Mouse (Mus musculus) limb, embryonic 11.5 days (tissue): ENCODE results near the gene Abhd2. TPM values are rescaled to one million over a fixed set of nuclear protein-coding genes. Genes with fewer than 3 reads are reported as not detected.
A peak's percentile ranks its signal among the peaks of the same experiment; 100 is the strongest.

Experiments
- ATAC-seq: fragments of 200-750 bp; cut with Nextera tagmentation; 2 replicates; pipeline ENCODE4 v1.8.0; 2017; ENCODE audit warnings: low read depth; ENCODE audit not compliant: insufficient number of reproducible peaks, low FRiP score, low TSS enrichment
- DNase-seq: peaks from one replicate; pipeline ENCODE4 v3.0.0-alpha.2; 2015; ENCODE audit warnings: low spot score
- H3K27ac ChIP-seq: fragments of 300-500 bp; sonication (generic); replicated peaks from 2 replicates; pipeline ENCODE4 v1.5.1; 2014; ENCODE audit warnings: low read depth, mild to moderate bottlenecking, low read length
- H3K27me3 ChIP-seq: fragments of 300-500 bp; sonication (generic); 2 replicates; pipeline ENCODE4 v1.6.1; 2014; ENCODE audit warnings: mild to moderate bottlenecking, low read length, mixed read lengths; ENCODE audit not compliant: control insufficient read depth, insufficient read depth
- H3K36me3 ChIP-seq: fragments of 300-500 bp; sonication (generic); 2 replicates; pipeline ENCODE4 v1.6.1; 2014; ENCODE audit warnings: mild to moderate bottlenecking, low read length, moderate library complexity, mixed read lengths; ENCODE audit not compliant: control insufficient read depth, insufficient read depth
- H3K4me1 ChIP-seq: fragments of 300-500 bp; sonication (generic); 2 replicates; pipeline ENCODE4 v1.6.1; 2014; ENCODE audit warnings: low read length, mixed read lengths; ENCODE audit not compliant: control insufficient read depth, insufficient read depth
- H3K4me2 ChIP-seq: fragments of 300-500 bp; sonication (generic); 2 replicates; pipeline ENCODE4 v1.6.1; 2014; ENCODE audit warnings: low read depth, mild to moderate bottlenecking, moderate library complexity; ENCODE audit not compliant: severe bottlenecking
- H3K4me3 ChIP-seq: fragments of 300-500 bp; sonication (generic); 2 replicates; pipeline ENCODE4 v1.5.1; 2014; ENCODE audit warnings: low read depth, low read length
- H3K9ac ChIP-seq: fragments of 300-500 bp; sonication (generic); 2 replicates; pipeline ENCODE4 v1.6.1; 2014; ENCODE audit warnings: mild to moderate bottlenecking, low read length
- H3K9me3 ChIP-seq: fragments of 300-500 bp; sonication (generic); 2 replicates; pipeline ENCODE4 v1.6.1; 2016; ENCODE audit warnings: low read length; ENCODE audit not compliant: control insufficient read depth
- WGBS: fragments of 180-500 bp; shearing (Covaris S2); extraction: QIAGEN DNeasy Blood & Tissue Kit; methylation state at CpG from one replicate; pipeline ENCODE4 v1.1.7; 2014; 5-methylcytosine and 5-hydroxymethylcytosine counted together
- polyA plus RNA-seq: library from polyadenylated mRNA; unstranded; fragments of >200 nt; fragmentation: Nextera tagmentation; extraction: Ambion mirVana; gene quantifications from 2 replicates; pipeline ENCODE4 v1.2.1, GENCODE M21; 2014

Gene Abhd2
- polyA plus RNA-seq, 1 experiment from 2014 or later: 8.8 TPM

- no peak overlapping the region for H3K27ac ChIP-seq
Measured at GRCm38 (mm10) chr7:79359183-79359435, 86.1 kb downstream of the Abhd2 start.

GRCm38 (mm10) chr7:79360056-79360455 lies 87.1 kb downstream of the Abhd2 start:
- 57% methylated on average over 11 of the region's 11 CpGs for WGBS
- DNase-seq (no peak), ATAC-seq (no peak)
- no peaks in the 10 kb centered on the region for H3K4me1 ChIP-seq
- peaks cover 2% of the 10 kb centered on the region; the same call in 1 of the 2 replicates for H3K36me3 ChIP-seq
- H3K27ac ChIP-seq: no peak overlapping the region
- no peak overlapping the region for H3K9ac ChIP-seq
- no peak overlapping the region for H3K4me2 ChIP-seq
- no peaks in the 10 kb centered on the region for H3K27me3 ChIP-seq
- no peaks in the 10 kb centered on the region for H3K9me3 ChIP-seq
- no peak overlapping the region for H3K4me3 ChIP-seq

More at GRCm38 (mm10) chr7:79359183-79359435, 86.1 kb downstream of the Abhd2 start:
- no peaks in the 10 kb centered on the region for H3K4me1 ChIP-seq
- DNase-seq: no peak
- no peaks in the 10 kb centered on the region for H3K27me3 ChIP-seq
- no peak overlapping the region for H3K4me3 ChIP-seq
- no peaks in the 10 kb centered on the region for H3K9me3 ChIP-seq
- no peak for ATAC-seq
- WGBS: 90% methylated on average over 3 of the region's 3 CpGs
- no peak overlapping the region for H3K9ac ChIP-seq
- no peak overlapping the region for H3K4me2 ChIP-seq
- H3K36me3 ChIP-seq: peaks cover 4% of the 10 kb centered on the region; the same call in 1 of the 2 replicates

DNA sequence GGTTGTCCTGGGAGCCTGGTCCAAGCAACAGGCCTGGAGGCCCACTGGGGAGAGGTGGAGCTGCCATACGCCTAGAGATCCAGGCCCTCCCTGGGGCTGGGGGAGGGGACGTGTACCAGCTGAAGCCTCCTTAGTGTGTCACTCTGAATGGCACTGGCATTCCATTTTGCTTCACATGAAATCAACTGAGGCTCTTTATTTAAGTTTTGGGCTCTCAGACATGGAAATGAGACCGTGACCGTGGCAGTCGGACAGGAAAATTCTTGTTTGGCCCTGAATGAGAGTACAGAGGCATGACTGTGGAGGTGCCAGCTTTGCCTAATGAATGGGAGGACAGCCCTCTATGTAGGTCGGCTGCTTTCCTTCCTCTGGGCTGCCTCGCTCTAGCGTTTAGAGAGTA lies 89.2 kb downstream of the Abhd2 start:
- no peak overlapping the region for H3K4me3 ChIP-seq
- H3K4me1 ChIP-seq: no peaks in the 10 kb centered on the region
- ATAC-seq (no peak), DNase-seq (no peak)
- no peak overlapping the region for H3K4me2 ChIP-seq
- no peak overlapping the region for H3K9ac ChIP-seq
- no peaks in the 10 kb centered on the region for H3K9me3 ChIP-seq
- no peaks in the 10 kb centered on the region for H3K36me3 ChIP-seq
- 85% methylated on average over 8 of the region's 8 CpGs for WGBS
- no peak overlapping the region for H3K27ac ChIP-seq
- no peaks in the 10 kb centered on the region for H3K27me3 ChIP-seq

- no peaks in the 10 kb centered on the region for H3K9me3 ChIP-seq
- H3K36me3 ChIP-seq: no peaks in the 10 kb centered on the region
- ATAC-seq (no peak), DNase-seq (no peak)
- no peaks in the 10 kb centered on the region for H3K4me1 ChIP-seq
- H3K4me3 ChIP-seq: no peak overlapping the region
- no peak overlapping the region for H3K9ac ChIP-seq
- WGBS: 90% methylated on average over 7 of the region's 7 CpGs
- H3K27ac ChIP-seq: no peak overlapping the region
- H3K4me2 ChIP-seq: no peak overlapping the region
- H3K27me3 ChIP-seq: no peaks in the 10 kb centered on the region
Measured at GRCm38 (mm10) chr7:79362830-79363229, 89.8 kb downstream of the Abhd2 start.

GRCm38 (mm10) chr7:79363370-79364043 lies 90.5 kb downstream of the Abhd2 start:
- Histone ChIP-seq H3K36me3 (no peaks in the 10 kb centered on the region), H3K9ac (no peak overlapping the region), H3K27me3 (no peaks in the 10 kb centered on the region), H3K27ac (no peak overlapping the region), H3K4me1 (no peaks in the 10 kb centered on the region), H3K4me2 (no peak overlapping the region), H3K9me3 (no peaks in the 10 kb centered on the region), H3K4me3 (no peak overlapping the region)
- WGBS: 77% methylated on average over 8 of the region's 8 CpGs
- ATAC-seq: no peak
- DNase-seq: no peak

- WGBS: 80% methylated on average over 5 of the region's 5 CpGs
Measured at GRCm38 (mm10) chr7:79368664-79369063, 95.7 kb downstream of the Abhd2 start.

GRCm38 (mm10) chr7:79369416-79369815 lies 96.4 kb downstream of the Abhd2 start:
- H3K4me2 ChIP-seq: no peak overlapping the region
- ATAC-seq (no peak), DNase-seq (peak; percentile 39)
- no peak overlapping the region for H3K27ac ChIP-seq
- WGBS: 31% methylated on average over 4 of the region's 4 CpGs
- no peak overlapping the region for H3K4me3 ChIP-seq
- no peaks in the 10 kb centered on the region for H3K36me3 ChIP-seq
- H3K9ac ChIP-seq: no peak overlapping the region
- H3K4me1 ChIP-seq: 0 out of 2 replicates have a peak, but pooled peaks cover 2% of the 10 kb centered on the region
- no peaks in the 10 kb centered on the region for H3K9me3 ChIP-seq
- H3K27me3 ChIP-seq: no peaks in the 10 kb centered on the region

More at GRCm38 (mm10) chr7:79368664-79369063, 95.7 kb downstream of the Abhd2 start:
- 0 out of 2 replicates have a peak, but pooled peaks cover 2% of the 10 kb centered on the region for H3K4me1 ChIP-seq
- ATAC-seq (no peak), DNase-seq (no peak)
- no peak overlapping the region for H3K4me3 ChIP-seq
- no peaks in the 10 kb centered on the region for H3K36me3 ChIP-seq
- no peak overlapping the region for H3K9ac ChIP-seq
- no peak overlapping the region for H3K27ac ChIP-seq
- no peaks in the 10 kb centered on the region for H3K27me3 ChIP-seq
- no peak overlapping the region for H3K4me2 ChIP-seq
- no peaks in the 10 kb centered on the region for H3K9me3 ChIP-seq

- ATAC-seq (peak; percentile 80; the same call in 1 of the 2 replicates), DNase-seq (peak; percentile 89)
- no peaks in the 10 kb centered on the region for H3K27me3 ChIP-seq
- 0 out of 2 replicates have a peak, but pooled peaks cover 2% of the 10 kb centered on the region for H3K4me1 ChIP-seq
- H3K27ac ChIP-seq: no peak overlapping the region
- no peak overlapping the region for H3K4me3 ChIP-seq
- H3K4me2 ChIP-seq: no peak overlapping the region
- no peaks in the 10 kb centered on the region for H3K9me3 ChIP-seq
- no peak overlapping the region for H3K9ac ChIP-seq
- 34% methylated on average over 10 of the region's 10 CpGs for WGBS
- H3K36me3 ChIP-seq: no peaks in the 10 kb centered on the region
Measured at GRCm38 (mm10) chr7:79371321-79371879, 98.4 kb downstream of the Abhd2 start.
